Mouse (Mus musculus): ENCODE results near the gene Wap. TPM values are rescaled to one million over a fixed set of nuclear protein-coding genes. Genes with fewer than 3 reads are reported as not detected.

Gene Wap
- total and polyA plus RNA-seq, 3 experiments: not detected

DNA sequence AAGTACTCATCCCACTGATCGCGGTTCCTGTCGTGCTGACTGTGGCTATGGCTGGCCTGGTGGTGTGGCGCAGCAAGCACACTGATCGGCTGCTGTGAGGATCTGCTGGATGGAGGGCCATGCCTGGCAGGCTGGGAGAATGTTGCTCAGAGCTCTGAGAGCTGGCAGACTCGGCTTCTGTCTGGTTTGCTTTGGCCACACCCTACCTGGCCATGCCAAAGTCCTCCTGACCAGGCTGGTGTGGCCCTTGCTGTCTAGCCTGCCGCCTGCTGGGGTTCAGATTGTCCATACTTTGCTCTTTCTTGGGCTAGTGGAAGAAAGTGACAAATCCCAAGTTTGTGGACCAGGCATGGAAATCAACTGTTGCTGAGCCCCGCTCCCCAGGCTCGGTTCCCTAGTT lies 38.2 kb upstream of the Wap start:
- no peaks in the 10 kb centered on the region for H3K36me3 ChIP-seq (replicated peaks in 1 of 2; ENCODE audit: control insufficient read depth in 1 of 2, insufficient read depth in 1 of 2, low read length in 1 of 2)
- H3K4me1 ChIP-seq (ENCODE audit: control insufficient read depth in 1 of 2, insufficient read depth in 2 of 2): no peaks in the 10 kb centered on the region
- H3K27ac ChIP-seq (ENCODE audit: insufficient read depth, low read depth): no peak overlapping the region
- H3K27me3 ChIP-seq (replicated peaks): peaks cover 88% of the 10 kb centered on the region
- dilution Hi-C loops (cut with MboI; ENCODE audit: extremely low pct_ligation_motif_present, extremely low pct_unique_long_range_greater_than_20kb, low sequenced_read_pairs): no loop called here
- H3K4me2 ChIP-seq (ENCODE audit: insufficient read depth, low read depth, poor library complexity, severe bottlenecking): no peak overlapping the region
- no peak for DNase-seq (ENCODE audit: extremely low read depth)
- peaks cover 7% of the 10 kb centered on the region for H3K9me3 ChIP-seq (replicated peaks; ENCODE audit: low read length)
- TF ChIP-seq PAX5 (IDR thresholded peaks at IDR 0.05; ENCODE audit: low read length): no peak
- no peak for TF ChIP-seq GABPA (IDR thresholded peaks at IDR 0.05; ENCODE audit: insufficient replicate concordance, low read depth, low read length)
- TF ChIP-seq SIN3A (IDR thresholded peaks at IDR 0.05; ENCODE audit: low read length): no peak
- TF ChIP-seq MYC (IDR thresholded peaks at IDR 0.05; ENCODE audit: low read depth, low read length): no peak
- no peak for TF ChIP-seq MXI1 (IDR thresholded peaks at IDR 0.05; ENCODE audit: low read depth, low read length)
- no peak for TF ChIP-seq ZMIZ1 (IDR thresholded peaks at IDR 0.05; ENCODE audit: low read depth, low read length)
- TF ChIP-seq USF2 (conservative IDR thresholded peaks at IDR 0.05; ENCODE audit: low read depth, low read length): no peak
- TF ChIP-seq USF1 (IDR thresholded peaks at IDR 0.05; ENCODE audit: low read depth, low read length): no peak
- TF ChIP-seq RCOR1 (conservative IDR thresholded peaks at IDR 0.05; ENCODE audit: low read depth, low read length): no peak
- TF ChIP-seq E2F4 (IDR thresholded peaks at IDR 0.05; ENCODE audit: insufficient replicate concordance, low read depth, low read length): no peak
- no peak for TF ChIP-seq ZKSCAN1 (IDR thresholded peaks at IDR 0.05; ENCODE audit: borderline replicate concordance, low read depth, low read length)
- TF ChIP-seq MAZ (IDR thresholded peaks at IDR 0.05; ENCODE audit: low read depth, low read length): no peak
- no peak for TF ChIP-seq JUN (IDR thresholded peaks at IDR 0.05; ENCODE audit: insufficient read depth, low read depth, low read length)
- TF ChIP-seq HCFC1 (IDR thresholded peaks at IDR 0.05; ENCODE audit: low read depth, low read length): no peak
- in situ Hi-C loops (cut with MboI; ENCODE audit: low pct_ligation_motif_present, low pct_unique_long_range_greater_than_20kb, low sequenced_read_pairs): no loop called here
- no peaks in the 10 kb centered on the region for H3K79me2 ChIP-seq (replicated peaks; ENCODE audit: control insufficient read depth, extremely low read depth, insufficient read depth, poor library complexity, severe bottlenecking)
- no peak overlapping the region for H3K4me3 ChIP-seq (replicated peaks in 1 of 3; ENCODE audit: low read depth in 2 of 3, low read length in 2 of 3, poor library complexity in 1 of 3)
- H3K9ac ChIP-seq (ENCODE audit: insufficient read depth, low read depth): no peak overlapping the region

DNA sequence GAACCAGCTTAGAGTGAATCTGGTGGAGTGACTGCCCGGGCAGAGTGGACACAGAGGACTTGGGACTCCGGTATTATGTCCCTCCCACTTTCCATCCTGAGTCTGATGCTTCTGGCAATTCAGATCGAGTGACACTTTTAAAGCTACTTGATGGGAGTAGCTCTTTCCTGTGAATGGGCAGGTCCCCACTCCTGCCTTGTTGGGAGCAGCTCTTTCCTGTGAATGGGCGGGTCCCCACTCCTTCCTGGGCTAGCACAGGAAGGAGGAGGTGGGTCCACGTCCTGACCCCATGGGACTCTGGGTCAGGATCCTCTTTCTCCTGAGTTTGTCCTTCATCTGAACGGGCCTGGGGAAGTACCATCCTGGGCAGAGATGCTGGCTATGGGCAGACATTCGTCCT lies 37.0 kb upstream of the Wap start:
- dilution Hi-C loops (cut with MboI; ENCODE audit: extremely low pct_ligation_motif_present, extremely low pct_unique_long_range_greater_than_20kb, low sequenced_read_pairs) (no loop called here), in situ Hi-C loops (cut with MboI; ENCODE audit: low pct_ligation_motif_present, low pct_unique_long_range_greater_than_20kb, low sequenced_read_pairs) (no loop called here)
- Histone ChIP-seq H3K4me2 (ENCODE audit: insufficient read depth, low read depth, poor library complexity, severe bottlenecking) (no peak overlapping the region), H3K4me1 (ENCODE audit: control insufficient read depth in 1 of 2, insufficient read depth in 2 of 2) (no peaks in the 10 kb centered on the region), H3K9me3 (replicated peaks; ENCODE audit: low read length) (peaks cover under 1% of the 10 kb centered on the region), H3K4me3 (replicated peaks in 1 of 3; ENCODE audit: low read depth in 2 of 3, low read length in 2 of 3, poor library complexity in 1 of 3) (no peak overlapping the region), H3K9ac (ENCODE audit: insufficient read depth, low read depth) (no peak overlapping the region), H3K27me3 (replicated peaks) (peaks cover 92% of the 10 kb centered on the region), H3K79me2 (replicated peaks; ENCODE audit: control insufficient read depth, extremely low read depth, insufficient read depth, poor library complexity, severe bottlenecking) (no peaks in the 10 kb centered on the region), H3K36me3 (replicated peaks in 1 of 2; ENCODE audit: control insufficient read depth in 1 of 2, insufficient read depth in 1 of 2, low read length in 1 of 2) (no peaks in the 10 kb centered on the region), H3K27ac (ENCODE audit: insufficient read depth, low read depth) (no peak overlapping the region)
- no peak for TF ChIP-seq MEF2A (IDR thresholded peaks at IDR 0.05; ENCODE audit: borderline replicate concordance, low read depth, low read length)
- TF ChIP-seq PAX5 (IDR thresholded peaks at IDR 0.05; ENCODE audit: low read length): no peak
- TF ChIP-seq MAFK (IDR thresholded peaks at IDR 0.05; ENCODE audit: insufficient replicate concordance, low read length): no peak
- TF ChIP-seq NELFE (IDR thresholded peaks at IDR 0.05; ENCODE audit: low read depth, low read length): no peak
- no peak for TF ChIP-seq MYC (IDR thresholded peaks at IDR 0.05; ENCODE audit: low read depth, low read length)
- TF ChIP-seq KAT2A (IDR thresholded peaks at IDR 0.05; ENCODE audit: insufficient replicate concordance, low read length): no peak
- TF ChIP-seq RCOR1 (conservative IDR thresholded peaks at IDR 0.05; ENCODE audit: low read depth, low read length): no peak
- no peak for TF ChIP-seq HCFC1 (IDR thresholded peaks at IDR 0.05; ENCODE audit: low read depth, low read length)
- no peak for TF ChIP-seq SMC3 (IDR thresholded peaks at IDR 0.05; ENCODE audit: low read depth, low read length)
- TF ChIP-seq BHLHE40 (IDR thresholded peaks at IDR 0.05; ENCODE audit: low read depth, low read length): no peak
- no peak for TF ChIP-seq ZMIZ1 (IDR thresholded peaks at IDR 0.05; ENCODE audit: low read depth, low read length)
- no peak for TF ChIP-seq USF1 (IDR thresholded peaks at IDR 0.05; ENCODE audit: low read depth, low read length)
- TF ChIP-seq SIN3A (IDR thresholded peaks at IDR 0.05; ENCODE audit: low read length): no peak
- no peak for TF ChIP-seq JUND (conservative IDR thresholded peaks at IDR 0.05; ENCODE audit: low read depth, low read length)
- DNase-seq (ENCODE audit: extremely low read depth): no peak

All from CH12.LX (cell line).